Mouse (Mus musculus) spleen, postnatal 10 days (tissue): ENCODE data around the gene Gm17606.
"Not testable (repeated sequence)": the region's sequence is repeated elsewhere in the genome, so short reads cannot be mapped to it uniquely, and the experiment has no call there.

Source experiments
- DNase-seq, 2 experiments: peaks; one replicate each; pipeline ENCODE4 v3.0.0; 2021 to 2022; ENCODE audit warnings: low spot score in 2 of 2

Gm17606 gene

DNA sequence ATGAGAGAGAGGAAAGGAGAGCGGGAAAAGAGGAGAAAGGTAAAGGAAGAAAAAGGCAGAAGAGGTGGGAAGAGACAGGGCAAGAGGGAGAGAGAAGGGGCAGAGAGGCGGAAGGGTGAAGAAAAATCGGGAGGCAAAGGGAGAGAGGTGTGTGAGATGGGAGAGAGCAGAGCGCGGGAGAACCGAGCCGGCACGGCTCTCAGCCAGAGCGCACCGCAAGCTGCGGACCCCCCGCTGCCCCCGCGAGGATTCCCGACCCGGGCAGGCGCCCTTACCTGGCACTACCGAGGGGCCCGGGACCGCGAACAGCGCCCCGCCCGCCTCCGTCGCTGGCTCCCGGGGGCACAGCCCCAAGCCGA is at the start of gene Gm17606:
TSS of gene Gm17606 (plus strand) at position 7 of the 359 bp plus-strand sequence.
- no peak for DNase-seq

GRCm38 (mm10) chr14:54591056-54591455 is 49.7 kb upstream of the Gm17606 start:
- no peak for DNase-seq

DNA sequence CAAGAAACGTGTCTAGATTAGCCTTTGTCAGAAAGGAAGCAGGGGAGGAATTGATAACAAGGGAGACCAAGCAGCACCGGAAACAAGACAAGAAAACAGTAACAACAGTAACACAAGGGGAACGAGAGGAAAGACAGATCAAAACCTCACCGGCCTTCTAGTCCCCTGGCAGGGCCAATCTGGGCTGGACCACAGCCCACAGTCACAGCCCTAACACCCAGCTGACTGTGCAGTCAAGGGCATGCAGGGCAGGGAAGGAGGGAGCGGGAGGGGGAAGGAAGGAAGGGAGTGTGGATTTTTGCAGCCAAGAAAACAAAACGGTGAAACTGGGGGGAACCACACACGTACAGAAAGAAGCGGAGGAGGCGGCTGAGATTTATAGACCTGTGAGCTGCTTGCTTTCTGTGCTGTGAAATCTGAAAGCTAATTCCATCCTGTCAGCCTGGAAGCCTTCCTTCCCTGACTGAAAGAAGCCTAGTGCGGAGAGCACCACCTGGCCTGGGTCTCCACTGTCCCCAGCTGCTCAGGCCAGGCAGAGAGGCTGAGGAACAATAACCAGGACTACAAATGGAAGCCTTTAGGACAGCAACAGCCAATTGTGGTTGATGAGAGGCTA is 48.3 kb upstream of the Gm17606 start:
- no peak for DNase-seq

DNA sequence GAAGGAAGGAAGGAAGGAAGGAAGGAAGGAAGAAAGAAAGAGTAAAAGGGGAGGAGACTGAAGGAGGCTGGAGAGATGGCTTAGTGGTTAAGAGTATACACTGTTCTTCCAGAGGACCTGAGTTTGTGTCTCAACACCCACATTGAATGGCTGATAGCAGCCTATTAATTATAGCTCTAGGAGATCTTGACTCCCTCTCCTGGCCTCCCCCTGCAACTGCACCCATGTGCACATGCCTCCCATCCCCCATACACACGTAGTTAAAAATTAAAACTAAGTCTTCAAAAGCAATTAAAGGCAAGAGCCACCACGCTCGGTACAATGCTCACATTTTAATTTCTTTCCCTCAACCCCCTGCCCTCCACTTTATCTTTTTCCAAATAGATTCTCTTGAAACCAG is 46.7 kb upstream of the Gm17606 start:
- DNase-seq: no peak

GRCm38 (mm10) chr14:54594631-54595414 is 45.9 kb upstream of the Gm17606 start:
- DNase-seq: no peak

GRCm38 (mm10) chr14:54597084-54597483 is 43.7 kb upstream of the Gm17606 start:
- DNase-seq: no peak

DNA sequence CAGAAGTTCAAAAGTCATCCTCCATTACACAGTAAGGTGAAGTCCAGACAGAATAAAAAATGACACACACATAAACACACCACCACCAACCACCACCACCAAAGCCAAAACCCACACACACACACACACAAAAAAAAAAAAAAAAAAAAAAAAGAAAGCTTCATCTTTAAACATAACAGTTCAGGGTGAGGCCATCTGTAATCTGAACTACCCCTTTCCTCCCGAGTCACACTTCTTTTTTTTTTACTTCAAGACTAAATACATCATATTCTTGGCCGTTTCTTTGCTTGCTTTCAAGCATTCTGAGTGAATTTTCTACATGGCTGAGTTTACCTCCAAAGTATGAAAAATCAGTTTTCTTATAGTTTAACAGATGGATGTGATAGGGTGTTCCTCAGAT is 39.2 kb upstream of the Gm17606 start:
- no peak for DNase-seq

- peak; percentile 34 to 37 for DNase-seq
Observed at GRCm38 (mm10) chr14:54602613-54603012, 38.1 kb upstream of the Gm17606 start.

GRCm38 (mm10) chr14:54603038-54603654 is 37.6 kb upstream of the Gm17606 start:
- peak; percentile 90 to 96 for DNase-seq

DNA sequence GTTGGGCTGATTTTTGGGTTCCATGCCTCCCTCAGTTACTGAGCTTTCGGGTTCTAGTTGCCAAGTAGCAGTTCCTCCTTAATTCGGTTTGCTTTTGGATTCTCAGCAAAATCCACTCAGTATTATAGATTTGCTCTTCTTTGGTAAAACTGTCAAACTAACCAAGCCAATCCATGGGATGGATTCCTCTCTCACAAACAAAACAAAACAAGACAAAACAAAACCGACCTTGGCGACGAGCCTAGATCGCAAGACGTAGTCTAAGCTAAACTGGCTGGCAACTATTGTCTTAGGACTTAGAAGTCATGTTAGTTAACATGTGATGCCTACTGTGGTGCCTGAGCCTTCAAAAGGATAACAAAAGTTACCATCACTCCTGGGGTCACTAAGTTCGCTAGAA is 37.1 kb upstream of the Gm17606 start:
- DNase-seq: peak in 1 of 2 experiments; percentile 25

- peak; percentile 84 to 93 for DNase-seq
Observed at GRCm38 (mm10) chr14:54605752-54606321, 34.9 kb upstream of the Gm17606 start, which contains the start of gene 4931414P19Rik. 4931414P19Rik (minus strand) TSS chr14:54605993.

DNA sequence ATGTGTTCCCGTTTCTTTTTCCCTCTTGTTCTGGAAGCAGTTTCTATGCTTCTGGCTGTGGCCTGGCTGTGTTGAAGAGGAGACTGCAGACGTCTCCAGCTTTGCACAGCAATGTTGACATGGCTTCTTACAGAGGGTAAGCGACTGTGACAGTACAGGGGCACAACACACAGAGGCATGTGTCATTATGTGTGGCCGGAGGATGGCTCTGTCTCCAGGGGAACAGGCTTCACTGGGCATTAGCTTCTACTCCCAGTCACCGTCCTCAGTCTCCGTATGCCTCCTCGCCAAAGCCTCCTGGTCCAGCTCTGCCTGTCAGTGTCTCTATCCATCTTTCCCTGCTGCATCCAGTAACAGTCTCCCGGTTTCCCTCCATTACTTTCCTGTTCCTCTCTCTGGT is 33.5 kb upstream of the Gm17606 start:
- no peak for DNase-seq

GRCm38 (mm10) chr14:54609245-54609644 is 31.5 kb upstream of the Gm17606 start:
- no peak for DNase-seq

- DNase-seq: peak in 1 of 2 experiments; percentile 63
Observed at GRCm38 (mm10) chr14:54609962-54610361, 30.8 kb upstream of the Gm17606 start.

DNA sequence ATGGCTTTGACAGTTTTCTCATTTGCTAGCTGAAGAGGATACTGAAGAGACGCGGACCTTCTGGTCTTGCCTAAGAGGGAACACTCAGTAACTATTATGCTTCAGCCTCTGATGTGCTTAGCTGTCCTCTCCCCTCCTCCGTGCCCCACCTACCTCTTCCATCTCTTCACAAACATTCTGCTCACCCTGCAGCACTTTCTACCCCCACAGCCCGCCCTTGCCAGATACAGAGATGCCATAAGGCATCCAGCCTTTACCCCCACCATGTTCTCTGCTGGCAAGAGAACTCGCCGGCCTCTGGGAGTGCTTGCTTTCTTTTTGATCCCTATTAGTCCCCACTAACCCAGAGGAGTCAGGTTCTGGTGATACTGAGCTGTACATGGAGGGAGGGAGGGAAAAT is 30.1 kb upstream of the Gm17606 start:
- DNase-seq: no peak

GRCm38 (mm10) chr14:54614130-54614529 is 26.6 kb upstream of the Gm17606 start:
- not testable (repeated sequence) for DNase-seq

DNA sequence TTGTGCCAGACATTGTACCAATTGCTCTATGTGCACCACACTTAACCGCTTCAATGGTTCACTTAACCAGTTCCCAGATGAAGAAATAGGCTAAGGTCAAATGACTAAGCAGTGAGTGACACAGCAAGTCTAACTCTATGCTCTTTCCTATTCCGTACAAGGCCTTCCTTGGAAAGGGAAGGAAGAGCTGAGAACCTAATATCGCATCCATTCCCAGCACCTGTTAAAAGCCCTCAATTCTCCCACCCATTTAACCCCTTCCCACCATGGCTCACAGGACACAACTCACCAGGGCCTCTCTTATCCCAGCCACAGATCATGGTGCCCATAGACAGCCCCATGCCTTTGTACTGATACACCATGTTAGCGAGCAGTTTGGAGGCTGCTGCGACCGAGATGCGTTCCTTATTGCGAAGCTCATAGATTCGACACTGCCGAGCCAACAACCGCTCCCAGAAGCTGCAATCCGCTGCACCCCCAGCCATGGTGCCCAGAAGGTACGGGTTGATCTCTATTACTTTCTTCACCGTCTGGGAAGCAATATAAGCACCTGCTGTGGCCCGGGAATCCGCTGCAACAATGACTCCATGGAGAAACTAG is 24.4 kb upstream of the Gm17606 start:
- no peak for DNase-seq

GRCm38 (mm10) chr14:54617152-54617896 is 23.4 kb upstream of the Gm17606 start:
- peak in 1 of 2 experiments; percentile 60 for DNase-seq

DNA sequence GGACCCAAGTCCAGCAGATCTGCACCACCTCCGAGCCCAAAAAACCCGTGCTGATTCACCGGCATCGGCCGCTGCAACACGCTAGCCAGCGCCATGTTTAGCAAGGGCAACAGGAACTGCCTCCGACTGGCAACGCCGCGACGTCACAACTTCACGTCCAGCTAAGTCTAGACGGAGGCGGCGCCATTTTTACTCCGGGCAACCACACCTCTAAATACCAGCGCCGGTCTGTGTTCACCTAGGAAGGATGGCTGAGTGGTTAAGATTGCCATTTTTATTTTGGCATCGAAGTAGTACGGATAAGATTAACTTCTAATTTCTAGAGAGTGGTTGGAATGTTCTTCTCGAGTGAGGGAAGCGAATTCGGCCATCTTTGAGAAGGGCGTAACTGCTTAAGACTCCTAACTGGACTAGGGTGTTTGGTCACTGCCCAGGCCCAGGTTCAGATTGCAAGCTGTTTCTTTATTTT is 22.8 kb upstream of the Gm17606 start, which contains the start of gene Psmb5:
TSS of gene Psmb5 (minus strand) at position 126 of the 469 bp plus-strand sequence.
- DNase-seq: peak; percentile 88 to 92

- no peak for DNase-seq
Observed at GRCm38 (mm10) chr14:54621133-54621532, 19.6 kb upstream of the Gm17606 start, which contains the start of gene Psmb11. Psmb11 (plus strand) TSS chr14:54621433.

GRCm38 (mm10) chr14:54623334-54623733 is 17.4 kb upstream of the Gm17606 start:
- DNase-seq: no peak
